Mouse (Mus musculus): ENCODE measurements at regions not wholly inside any gene's neighbourhood (a gene's known extent, or its start where the extent isn't known, plus 50 kb on each side); places are given as distances from the start of the nearest gene placed in this dataset.
A peak's percentile ranks its signal among the peaks of the same experiment; 100 is the strongest.

DNA sequence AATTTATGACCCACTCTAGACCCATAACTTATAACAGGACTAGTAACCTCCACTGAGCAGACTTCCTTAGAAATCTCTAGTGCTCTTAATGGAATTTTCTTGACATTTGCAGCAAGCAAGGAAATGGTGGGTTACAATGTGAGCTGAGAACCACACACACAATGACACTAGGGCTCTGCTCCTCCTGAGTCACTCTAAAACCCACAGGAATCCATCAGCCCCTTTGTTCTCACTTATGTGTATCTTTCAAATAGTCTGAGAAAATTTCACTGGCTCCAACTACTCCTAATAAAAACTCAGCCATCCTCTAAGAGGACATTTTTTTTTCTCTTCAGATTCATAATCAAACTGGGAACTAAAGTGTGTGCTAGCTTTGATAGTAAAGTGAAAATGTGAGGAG, 101.0 kb upstream of the Pitrm1 start:
- Histone ChIP-seq H3K36me3 (ENCODE audit: control insufficient read depth, insufficient read depth, low read length) (no peaks in the 10 kb centered on the region), H3K4me2 (ENCODE audit: low read depth, low read length) (no peak overlapping the region), H3K9me3 (ENCODE audit: control insufficient read depth, low read length) (no peaks in the 10 kb centered on the region), H3K27me3 (ENCODE audit: control insufficient read depth, insufficient read depth, low read length) (no peaks in the 10 kb centered on the region), H3K4me3 (ENCODE audit: low read depth, low read length) (no peak overlapping the region), H3K4me1 (ENCODE audit: control insufficient read depth, insufficient read depth, low read length) (no peaks in the 10 kb centered on the region), H3K9ac (replicated peaks; ENCODE audit: low read depth, low read length) (no peak overlapping the region), H3K27ac (ENCODE audit: low read depth, low read length) (no peak overlapping the region)
- ATAC-seq (ENCODE audit: low read depth) = no peak

GRCm38 (mm10) chr13:6461363-6461762, 86.6 kb upstream of the Pitrm1 start:
- H3K36me3 ChIP-seq (ENCODE audit: control insufficient read depth, insufficient read depth, low read length) = no peaks in the 10 kb centered on the region
- no peak overlapping the region for H3K9ac ChIP-seq (replicated peaks; ENCODE audit: low read depth, low read length)
- H3K27me3 ChIP-seq (ENCODE audit: control insufficient read depth, insufficient read depth, low read length) = no peaks in the 10 kb centered on the region
- ATAC-seq (ENCODE audit: low read depth) = no peak
- no peaks in the 10 kb centered on the region for H3K4me1 ChIP-seq (ENCODE audit: control insufficient read depth, insufficient read depth, low read length)
- H3K27ac ChIP-seq (ENCODE audit: low read depth, low read length) = no peak overlapping the region
- H3K4me2 ChIP-seq (ENCODE audit: low read depth, low read length) = no peak overlapping the region
- H3K4me3 ChIP-seq (ENCODE audit: low read depth, low read length) = no peak overlapping the region
- no peaks in the 10 kb centered on the region for H3K9me3 ChIP-seq (ENCODE audit: control insufficient read depth, low read length)
- 87% methylated on average over 6 of the region's 6 CpGs for WGBS

DNA sequence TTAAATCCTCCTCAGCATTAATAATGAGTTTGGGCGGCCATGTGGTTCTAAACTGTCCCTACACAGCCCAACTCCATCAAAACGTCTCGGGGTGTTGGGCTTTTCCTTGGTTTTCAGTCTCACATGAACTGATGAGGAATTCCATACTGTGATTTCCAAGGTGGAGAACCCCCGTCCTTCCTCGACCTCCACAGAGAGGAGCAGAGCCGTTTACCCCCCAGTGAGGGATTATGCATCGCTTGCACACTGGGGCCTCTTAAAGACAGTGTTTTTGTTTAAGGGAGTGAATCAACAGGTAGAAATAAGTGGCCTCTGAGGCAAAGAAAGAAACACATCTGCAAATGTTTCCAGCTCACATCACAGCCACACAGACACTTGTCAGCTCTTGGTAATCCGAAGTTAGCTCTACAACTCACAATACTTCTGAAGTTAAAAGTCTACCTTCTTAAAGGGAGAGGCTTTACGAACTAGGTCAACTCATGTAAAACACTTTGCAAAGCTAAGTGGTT, 82.0 kb upstream of the Pitrm1 start:
- no peaks in the 10 kb centered on the region for H3K9me3 ChIP-seq (ENCODE audit: control insufficient read depth, low read length)
- no peak for ATAC-seq (ENCODE audit: low read depth)
- H3K9ac ChIP-seq (replicated peaks; ENCODE audit: low read depth, low read length) = no peak overlapping the region
- no peak overlapping the region for H3K4me3 ChIP-seq (ENCODE audit: low read depth, low read length)
- no peaks in the 10 kb centered on the region for H3K36me3 ChIP-seq (ENCODE audit: control insufficient read depth, insufficient read depth, low read length)
- H3K27ac ChIP-seq (ENCODE audit: low read depth, low read length) = no peak overlapping the region
- no peaks in the 10 kb centered on the region for H3K27me3 ChIP-seq (ENCODE audit: control insufficient read depth, insufficient read depth, low read length)
- no peaks in the 10 kb centered on the region for H3K4me1 ChIP-seq (ENCODE audit: control insufficient read depth, insufficient read depth, low read length)
- no peak overlapping the region for H3K4me2 ChIP-seq (ENCODE audit: low read depth, low read length)
- WGBS = 48% methylated on average over 9 of the region's 9 CpGs

DNA sequence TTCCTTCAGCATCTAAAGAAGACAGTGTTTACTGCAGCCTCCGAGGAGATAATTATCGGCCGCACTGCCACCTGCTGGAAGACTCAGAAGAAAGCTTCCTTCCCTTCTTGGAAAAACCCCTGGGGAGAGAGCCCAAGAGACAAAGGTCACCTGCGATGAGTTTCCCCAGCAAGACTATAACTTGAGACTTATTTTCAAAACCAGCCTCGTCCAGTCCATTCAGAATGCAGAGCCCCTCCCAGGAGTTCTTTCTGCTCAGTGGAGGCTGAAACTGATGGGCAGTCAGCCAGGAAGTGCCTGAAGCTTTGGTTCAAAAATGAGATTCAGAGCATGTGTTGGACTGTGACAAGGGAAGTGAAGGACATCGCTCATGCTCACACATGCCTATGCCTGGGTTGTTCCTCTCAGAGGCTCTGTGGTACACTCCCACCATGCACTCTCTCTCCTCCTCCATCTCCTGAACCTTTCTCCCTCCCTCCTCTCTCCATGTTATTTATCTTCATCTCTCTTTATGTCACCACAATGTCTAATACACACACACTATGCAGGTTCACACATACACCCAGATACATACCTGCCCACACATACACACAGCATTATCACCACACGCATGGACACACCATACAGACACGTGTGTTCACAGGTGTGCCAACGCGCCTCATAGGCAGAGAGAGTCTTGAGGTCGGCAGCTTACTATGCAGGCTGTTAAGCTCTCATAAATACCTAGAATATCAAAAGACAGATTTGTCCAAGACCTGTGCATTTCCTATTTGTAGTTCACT, 78.3 kb upstream of the Pitrm1 start:
- H3K4me2 ChIP-seq (ENCODE audit: low read depth, low read length) = no peak overlapping the region
- H3K9ac ChIP-seq (replicated peaks; ENCODE audit: low read depth, low read length) = no peak overlapping the region
- no peaks in the 10 kb centered on the region for H3K4me1 ChIP-seq (ENCODE audit: control insufficient read depth, insufficient read depth, low read length)
- H3K9me3 ChIP-seq (ENCODE audit: control insufficient read depth, low read length) = no peaks in the 10 kb centered on the region
- no peaks in the 10 kb centered on the region for H3K36me3 ChIP-seq (ENCODE audit: control insufficient read depth, insufficient read depth, low read length)
- H3K27ac ChIP-seq (ENCODE audit: low read depth, low read length) = no peak overlapping the region
- WGBS = 62% methylated on average over 11 of the region's 11 CpGs
- no peak overlapping the region for H3K4me3 ChIP-seq (ENCODE audit: low read depth, low read length)
- ATAC-seq (ENCODE audit: low read depth) = peak; percentile 31
- H3K27me3 ChIP-seq (ENCODE audit: control insufficient read depth, insufficient read depth, low read length) = no peaks in the 10 kb centered on the region

GRCm38 (mm10) chr13:6470286-6471103, 77.5 kb upstream of the Pitrm1 start:
- Histone ChIP-seq H3K4me2 (ENCODE audit: low read depth, low read length) (no peak overlapping the region), H3K27ac (ENCODE audit: low read depth, low read length) (no peak overlapping the region), H3K4me1 (ENCODE audit: control insufficient read depth, insufficient read depth, low read length) (no peaks in the 10 kb centered on the region), H3K36me3 (ENCODE audit: control insufficient read depth, insufficient read depth, low read length) (no peaks in the 10 kb centered on the region), H3K4me3 (ENCODE audit: low read depth, low read length) (no peak overlapping the region), H3K9ac (replicated peaks; ENCODE audit: low read depth, low read length) (no peak overlapping the region), H3K9me3 (ENCODE audit: control insufficient read depth, low read length) (no peaks in the 10 kb centered on the region), H3K27me3 (ENCODE audit: control insufficient read depth, insufficient read depth, low read length) (no peaks in the 10 kb centered on the region)
- WGBS = 63% methylated on average over 15 of the region's 15 CpGs
- ATAC-seq (ENCODE audit: low read depth) = no peak

DNA sequence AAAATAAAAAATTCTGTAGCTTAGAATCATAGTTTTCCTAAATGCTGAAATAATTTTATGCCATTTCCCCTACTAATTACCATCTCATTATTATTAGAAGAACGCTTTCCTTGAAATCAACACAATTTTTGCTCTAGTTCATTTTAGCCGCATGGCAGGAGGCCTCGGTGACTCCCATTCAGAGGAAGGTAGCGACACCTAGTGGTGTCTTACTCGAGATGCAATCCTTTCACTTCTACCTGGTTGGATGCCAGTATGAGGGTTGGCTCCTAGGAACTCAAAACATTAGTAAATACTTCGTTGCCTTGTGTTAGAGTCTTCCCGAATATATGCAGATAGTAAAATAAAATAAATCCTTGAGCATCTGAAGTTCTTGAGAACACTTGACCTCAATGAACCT, 76.3 kb upstream of the Pitrm1 start:
- Histone ChIP-seq H3K9ac (replicated peaks; ENCODE audit: low read depth, low read length) (no peak overlapping the region), H3K27me3 (ENCODE audit: control insufficient read depth, insufficient read depth, low read length) (no peaks in the 10 kb centered on the region), H3K4me1 (ENCODE audit: control insufficient read depth, insufficient read depth, low read length) (no peaks in the 10 kb centered on the region), H3K9me3 (ENCODE audit: control insufficient read depth, low read length) (no peaks in the 10 kb centered on the region), H3K4me2 (ENCODE audit: low read depth, low read length) (no peak overlapping the region; the same call in 1 of the 2 replicates), H3K36me3 (ENCODE audit: control insufficient read depth, insufficient read depth, low read length) (no peaks in the 10 kb centered on the region), H3K4me3 (ENCODE audit: low read depth, low read length) (no peak overlapping the region), H3K27ac (ENCODE audit: low read depth, low read length) (no peak overlapping the region)
- peak; percentile 57; the same call in 1 of the 2 replicates for ATAC-seq (ENCODE audit: low read depth)
- 8% methylated on average over 7 of the region's 7 CpGs for WGBS

DNA sequence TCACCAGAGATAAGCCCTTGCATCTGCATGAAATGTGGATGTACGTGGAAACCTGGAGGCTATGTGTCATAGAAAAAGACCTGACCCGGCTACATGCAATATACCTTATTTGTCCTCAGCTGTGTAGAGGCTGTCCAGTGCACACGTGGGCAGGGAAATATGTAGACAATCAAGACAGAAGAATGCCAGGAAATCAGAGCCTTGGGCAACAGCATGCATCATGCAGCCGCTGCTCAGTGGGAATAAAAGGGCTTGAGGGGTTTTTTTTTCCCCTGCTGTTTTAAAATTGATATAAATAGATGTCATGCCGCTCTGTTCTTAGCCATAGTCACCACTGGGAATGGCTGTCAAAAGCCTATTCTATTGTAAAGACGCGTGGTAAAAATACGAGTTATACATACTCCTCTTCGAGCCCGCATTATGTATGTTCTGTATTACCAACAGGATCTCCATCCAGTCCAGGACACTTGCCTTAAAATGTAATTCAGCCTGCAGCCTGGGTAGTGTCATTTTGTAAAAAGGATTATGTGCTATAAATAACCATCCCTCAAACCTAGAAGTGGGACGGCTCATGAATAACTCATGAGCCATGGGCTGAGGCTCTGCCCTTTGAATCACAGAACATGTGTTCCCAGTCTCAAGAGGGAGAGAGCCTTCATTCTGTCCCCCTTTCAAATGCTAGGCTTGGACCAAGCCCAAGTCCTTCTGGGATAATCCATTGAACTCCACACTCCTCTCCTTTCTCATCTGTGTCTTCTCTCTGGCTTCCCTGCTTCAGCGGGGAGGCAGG, 74.4 kb upstream of the Pitrm1 start:
- H3K9ac ChIP-seq (replicated peaks; ENCODE audit: low read depth, low read length) = no peak overlapping the region
- WGBS = 25% methylated on average over 12 of the region's 12 CpGs

DNA sequence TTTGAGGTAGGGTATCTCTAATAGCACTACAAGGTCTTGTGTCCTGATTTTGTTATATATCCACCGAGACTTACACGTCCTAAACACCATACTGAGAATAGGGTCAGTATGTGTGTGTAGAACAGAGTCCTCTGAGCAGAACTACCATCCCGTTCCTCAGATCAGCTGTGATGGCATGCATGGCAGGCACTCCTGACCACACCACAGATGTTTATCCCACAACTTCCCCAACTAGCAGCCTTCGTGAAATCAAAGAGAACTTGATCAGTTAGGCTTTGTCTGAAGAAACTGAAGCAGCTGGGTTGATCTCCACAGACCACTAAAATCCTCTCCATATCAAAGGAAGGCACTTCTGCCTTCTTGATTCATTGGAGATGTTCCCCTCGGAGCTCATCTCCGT, 68.3 kb upstream of the Pitrm1 start:
- WGBS = 73% methylated on average over 6 of the region's 6 CpGs
- H3K27ac ChIP-seq (ENCODE audit: low read depth, low read length) = no peak overlapping the region

More for the DNA sequence above, 74.4 kb upstream of the Pitrm1 start:
- Histone ChIP-seq H3K27ac (ENCODE audit: low read depth, low read length) (no peak overlapping the region), H3K4me2 (ENCODE audit: low read depth, low read length) (no peak overlapping the region), H3K36me3 (ENCODE audit: control insufficient read depth, insufficient read depth, low read length) (no peaks in the 10 kb centered on the region), H3K4me3 (ENCODE audit: low read depth, low read length) (no peak overlapping the region), H3K27me3 (ENCODE audit: control insufficient read depth, insufficient read depth, low read length) (no peaks in the 10 kb centered on the region), H3K9me3 (ENCODE audit: control insufficient read depth, low read length) (no peaks in the 10 kb centered on the region), H3K4me1 (ENCODE audit: control insufficient read depth, insufficient read depth, low read length) (no peaks in the 10 kb centered on the region)
- peak; percentile 75; the same call in 1 of the 2 replicates for ATAC-seq (ENCODE audit: low read depth)

More for the DNA sequence above, 68.3 kb upstream of the Pitrm1 start:
- H3K27me3 ChIP-seq (ENCODE audit: control insufficient read depth, insufficient read depth, low read length) = no peaks in the 10 kb centered on the region
- no peak for ATAC-seq (ENCODE audit: low read depth)
- no peaks in the 10 kb centered on the region for H3K4me1 ChIP-seq (ENCODE audit: control insufficient read depth, insufficient read depth, low read length)
- no peak overlapping the region for H3K4me2 ChIP-seq (ENCODE audit: low read depth, low read length)
- H3K9ac ChIP-seq (replicated peaks; ENCODE audit: low read depth, low read length) = no peak overlapping the region
- H3K36me3 ChIP-seq (ENCODE audit: control insufficient read depth, insufficient read depth, low read length) = no peaks in the 10 kb centered on the region
- H3K4me3 ChIP-seq (ENCODE audit: low read depth, low read length) = no peak overlapping the region
- no peaks in the 10 kb centered on the region for H3K9me3 ChIP-seq (ENCODE audit: control insufficient read depth, low read length)
